Mouse (Mus musculus): Measurements from ENCODE around the gene AI413582. TPM values are rescaled to one million over a fixed set of nuclear protein-coding genes. Genes with fewer than 3 reads are reported as not detected.

The AI413582 gene
- polyA plus RNA-seq, 1 experiment from 2014 or later = 21.8 TPM

- 88% methylated on average over 8 of the region's 8 CpGs for WGBS
- H3K9ac ChIP-seq = no peak overlapping the region
- no peak overlapping the region for H3K27ac ChIP-seq (ENCODE audit: low read depth)
- H3K36me3 ChIP-seq (ENCODE audit: insufficient read depth) = peaks cover 87% of the 10 kb centered on the region
- no peak overlapping the region for H3K4me2 ChIP-seq
- no peak for ATAC-seq (ENCODE audit: insufficient read depth)
- DNase-seq = no peak
- H3K4me1 ChIP-seq (ENCODE audit: insufficient read depth) = peaks cover 5% of the 10 kb centered on the region; the same call in 1 of the 2 replicates
- no peak overlapping the region for H3K4me3 ChIP-seq (ENCODE audit: low read depth, low read length)
- no peak for TF ChIP-seq CTCF (IDR thresholded peaks at IDR 0.05; ENCODE audit: low read depth)
- no peaks in the 10 kb centered on the region for H3K27me3 ChIP-seq (ENCODE audit: insufficient read depth, low read length)
- H3K9me3 ChIP-seq (ENCODE audit: low read depth, low read length) = no peaks in the 10 kb centered on the region
Observed at GRCm38 (mm10) chr17:27579816-27580215, 14.3 kb upstream of the AI413582 start.

GRCm38 (mm10) chr17:27578487-27578886 lies 12.9 kb upstream of the AI413582 start:
- no peak overlapping the region for H3K9ac ChIP-seq
- H3K4me3 ChIP-seq (ENCODE audit: low read depth, low read length) = no peak overlapping the region
- peaks cover 5% of the 10 kb centered on the region; the same call in 1 of the 2 replicates for H3K4me1 ChIP-seq (ENCODE audit: insufficient read depth)
- no peak for DNase-seq
- H3K9me3 ChIP-seq (ENCODE audit: low read depth, low read length) = no peaks in the 10 kb centered on the region
- no peak for ATAC-seq (ENCODE audit: insufficient read depth)
- no peaks in the 10 kb centered on the region for H3K27me3 ChIP-seq (ENCODE audit: insufficient read depth, low read length)
- no peak overlapping the region for H3K27ac ChIP-seq (ENCODE audit: low read depth)
- no peak overlapping the region for H3K4me2 ChIP-seq
- no peak for TF ChIP-seq CTCF (IDR thresholded peaks at IDR 0.05; ENCODE audit: low read depth)
- H3K36me3 ChIP-seq (ENCODE audit: insufficient read depth) = peaks cover 79% of the 10 kb centered on the region
- 91% methylated on average over 10 of the region's 10 CpGs for WGBS

GRCm38 (mm10) chr17:27577468-27577867 lies 11.9 kb upstream of the AI413582 start:
- H3K4me3 ChIP-seq (ENCODE audit: low read depth, low read length) = no peak overlapping the region
- 0 out of 2 replicates have a peak, but pooled peaks have one; percentile 38 for ATAC-seq (ENCODE audit: insufficient read depth)

GRCm38 (mm10) chr17:27576056-27576455 lies 10.5 kb upstream of the AI413582 start:
- Histone ChIP-seq H3K36me3 (ENCODE audit: insufficient read depth) (peaks cover 58% of the 10 kb centered on the region), H3K27me3 (ENCODE audit: insufficient read depth, low read length) (no peaks in the 10 kb centered on the region), H3K4me3 (ENCODE audit: low read depth, low read length) (no peak overlapping the region), H3K4me1 (ENCODE audit: insufficient read depth) (peaks cover 5% of the 10 kb centered on the region; the same call in 1 of the 2 replicates), H3K9me3 (ENCODE audit: low read depth, low read length) (no peaks in the 10 kb centered on the region), H3K9ac (no peak overlapping the region), H3K4me2 (no peak overlapping the region), H3K27ac (ENCODE audit: low read depth) (no peak overlapping the region)
- WGBS = 76% methylated on average over 7 of the region's 7 CpGs
- DNase-seq (no peak), ATAC-seq (ENCODE audit: insufficient read depth) (no peak)
- TF ChIP-seq CTCF (IDR thresholded peaks at IDR 0.05; ENCODE audit: low read depth) = no peak

More at GRCm38 (mm10) chr17:27577468-27577867, 11.9 kb upstream of the AI413582 start:
- Histone ChIP-seq H3K4me2 (no peak overlapping the region), H3K9me3 (ENCODE audit: low read depth, low read length) (no peaks in the 10 kb centered on the region), H3K4me1 (ENCODE audit: insufficient read depth) (peaks cover 5% of the 10 kb centered on the region; the same call in 1 of the 2 replicates), H3K9ac (no peak overlapping the region), H3K36me3 (ENCODE audit: insufficient read depth) (peaks cover 70% of the 10 kb centered on the region), H3K27me3 (ENCODE audit: insufficient read depth, low read length) (no peaks in the 10 kb centered on the region), H3K27ac (ENCODE audit: low read depth) (no peak overlapping the region)
- DNase-seq = peak; percentile 52
- TF ChIP-seq CTCF (IDR thresholded peaks at IDR 0.05; ENCODE audit: low read depth) = peak; percentile 56
- 75% methylated on average over 6 of the region's 6 CpGs for WGBS

- no peak for TF ChIP-seq CTCF (IDR thresholded peaks at IDR 0.05; ENCODE audit: low read depth)
- Histone ChIP-seq H3K9ac (no peak overlapping the region), H3K9me3 (ENCODE audit: low read depth, low read length) (no peaks in the 10 kb centered on the region), H3K27ac (ENCODE audit: low read depth) (no peak overlapping the region), H3K27me3 (ENCODE audit: insufficient read depth, low read length) (no peaks in the 10 kb centered on the region), H3K4me1 (ENCODE audit: insufficient read depth) (peaks cover 5% of the 10 kb centered on the region; the same call in 1 of the 2 replicates), H3K4me3 (ENCODE audit: low read depth, low read length) (no peak overlapping the region), H3K36me3 (ENCODE audit: insufficient read depth) (peaks cover 50% of the 10 kb centered on the region), H3K4me2 (no peak overlapping the region)
- 64% methylated on average over 10 of the region's 10 CpGs for WGBS
- DNase-seq = peak; percentile 46
- ATAC-seq (ENCODE audit: insufficient read depth) = no peak
Observed at GRCm38 (mm10) chr17:27575116-27575776, 9.7 kb upstream of the AI413582 start.

GRCm38 (mm10) chr17:27574470-27575115 lies 9.0 kb upstream of the AI413582 start:
- H3K4me1 ChIP-seq (ENCODE audit: insufficient read depth) = peaks cover 5% of the 10 kb centered on the region; the same call in 1 of the 2 replicates
- DNase-seq (peak; percentile 73), ATAC-seq (ENCODE audit: insufficient read depth) (peak; percentile 59; the same call in 1 of the 2 replicates)
- WGBS = 80% methylated on average over 16 of the region's 16 CpGs
- H3K27ac ChIP-seq (ENCODE audit: low read depth) = peak overlapping the region; percentile 30; the same call in 1 of the 2 replicates
- H3K27me3 ChIP-seq (ENCODE audit: insufficient read depth, low read length) = no peaks in the 10 kb centered on the region
- H3K9ac ChIP-seq = no peak overlapping the region
- no peaks in the 10 kb centered on the region for H3K9me3 ChIP-seq (ENCODE audit: low read depth, low read length)
- no peak for TF ChIP-seq CTCF (IDR thresholded peaks at IDR 0.05; ENCODE audit: low read depth)
- H3K4me2 ChIP-seq = no peak overlapping the region
- H3K4me3 ChIP-seq (ENCODE audit: low read depth, low read length) = no peak overlapping the region
- peaks cover 43% of the 10 kb centered on the region for H3K36me3 ChIP-seq (ENCODE audit: insufficient read depth)

- Histone ChIP-seq H3K36me3 (ENCODE audit: insufficient read depth) (peaks cover 36% of the 10 kb centered on the region), H3K27me3 (ENCODE audit: insufficient read depth, low read length) (no peaks in the 10 kb centered on the region), H3K9ac (no peak overlapping the region), H3K9me3 (ENCODE audit: low read depth, low read length) (no peaks in the 10 kb centered on the region), H3K27ac (ENCODE audit: low read depth) (no peak overlapping the region), H3K4me2 (no peak overlapping the region), H3K4me3 (ENCODE audit: low read depth, low read length) (no peak overlapping the region), H3K4me1 (ENCODE audit: insufficient read depth) (peaks cover 5% of the 10 kb centered on the region; the same call in 1 of the 2 replicates)
- WGBS = 81% methylated on average over 10 of the region's 10 CpGs
- DNase-seq (no peak), ATAC-seq (ENCODE audit: insufficient read depth) (no peak)
- no peak for TF ChIP-seq CTCF (IDR thresholded peaks at IDR 0.05; ENCODE audit: low read depth)
Observed at GRCm38 (mm10) chr17:27573772-27574320, 8.3 kb upstream of the AI413582 start.

All from lung, embryonic 14.5 days (tissue).